ENCODE assay signal across 34 mouse cellular contexts in genomic region chr10:86245396-86245795, GRCm38 (mm10). TPM values are rescaled to one million over a fixed set of nuclear protein-coding genes. Genes with fewer than 3 reads are reported as not detected.
"Had no signal": no experiment of that assay in that cellular context is flagged by ENCODE, and none has a peak within 500 bp of the region (broad histone marks: within the 10 kb centered on the region; RNA-seq: fewer than 3 reads in every experiment).

No protein-coding gene starts in this region.

- DNase-seq: heart, postnatal 10 days; heart, postnatal 14 days; heart, postnatal 36 days; heart, postnatal 4 days; kidney, adult 11 months; kidney, adult 18-20 months; kidney, adult 2 months; kidney, adult 8-10 months; kidney, adult 9 months; kidney, postnatal 10 days; kidney, postnatal 14 days; kidney, postnatal 25 days; kidney, postnatal 36 days; kidney, postnatal 4 days; layer of hippocampus, adult 9-11 months; layer of hippocampus, postnatal 36 days had no signal

- H3K27ac ChIP-seq: heart, embryonic 10.5 days; heart, embryonic 13.5 days; heart, embryonic 15.5 days; hindbrain, embryonic 10.5 days; hindbrain, embryonic 12.5 days; hindbrain, embryonic 13.5 days; hindbrain, embryonic 14.5 days; hindbrain, embryonic 15.5 days; hindbrain, postnatal 0 days; intestine, embryonic 15.5 days; kidney, embryonic 15.5 days; kidney, postnatal 0 days; layer of hippocampus, adult 2 months had no signal

- H3K4me3 ChIP-seq: heart, embryonic 10.5 days; heart, embryonic 12.5 days; heart, embryonic 13.5 days; heart, embryonic 15.5 days; hindbrain, embryonic 10.5 days; hindbrain, embryonic 12.5 days; hindbrain, embryonic 13.5 days; hindbrain, embryonic 15.5 days; intestine, embryonic 15.5 days; kidney, embryonic 15.5 days; layer of hippocampus, adult 2 months had no signal

- ATAC-seq: hindbrain, embryonic 16.5 days; hindbrain, postnatal 0 days; inflammation-experienced regulatory T-cells, adult 6 months; intestine, embryonic 15.5 days; intestine, embryonic 16.5 days; intestine, postnatal 0 days had no signal

RNA-seq across cellular contexts. Expression of gene Timp3, which starts 54.8 kb away (rescaled TPM):
- polyA plus RNA-seq: inflammation-experienced regulatory T-cells, adult 6 months had no signal
